Mouse (Mus musculus) olfactory bulb, adult 2 months (tissue): Measurements from ENCODE around the gene Thpo.

ENCODE experiments used
- CTCF ChIP-seq: fragments of 200-500 bp; IDR thresholded peaks from 2 replicates; pipeline ENCODE4 v1.5.1; 2012; ENCODE audit warnings: low read depth, mild to moderate bottlenecking, low read length, moderate library complexity; ENCODE audit not compliant: insufficient read depth
- POLR2A ChIP-seq: fragments of 200-500 bp; IDR thresholded peaks from 2 replicates; pipeline ENCODE4 v1.6.1; 2012; ENCODE audit warnings: mild to moderate bottlenecking, low read depth, low read length, moderate library complexity; ENCODE audit not compliant: insufficient read depth

DNA sequence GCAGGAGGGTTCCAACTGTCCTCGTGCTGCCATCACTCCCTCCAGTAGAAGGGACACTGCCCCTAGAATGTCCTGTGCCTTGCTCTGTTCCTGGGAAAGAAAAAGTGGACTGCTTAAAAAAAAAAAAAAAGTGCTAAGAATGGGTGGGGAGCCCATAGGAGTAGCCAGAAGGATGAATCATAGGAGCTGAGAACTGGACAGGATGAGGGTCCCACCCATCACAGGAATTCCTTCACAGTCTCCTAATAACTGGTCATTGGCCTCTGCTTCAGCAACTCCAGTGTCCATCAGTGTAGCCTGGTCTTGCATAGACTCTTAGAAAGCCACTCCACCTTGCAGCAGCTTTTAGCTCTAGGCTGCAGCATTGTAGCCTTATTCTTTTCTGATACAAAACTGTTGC, 7.9 kb downstream of the Thpo start:
- TF ChIP-seq POLR2A: no peak
- TF ChIP-seq CTCF: no peak
